Mouse (Mus musculus): Measurements from ENCODE around the gene Esam.

DNA sequence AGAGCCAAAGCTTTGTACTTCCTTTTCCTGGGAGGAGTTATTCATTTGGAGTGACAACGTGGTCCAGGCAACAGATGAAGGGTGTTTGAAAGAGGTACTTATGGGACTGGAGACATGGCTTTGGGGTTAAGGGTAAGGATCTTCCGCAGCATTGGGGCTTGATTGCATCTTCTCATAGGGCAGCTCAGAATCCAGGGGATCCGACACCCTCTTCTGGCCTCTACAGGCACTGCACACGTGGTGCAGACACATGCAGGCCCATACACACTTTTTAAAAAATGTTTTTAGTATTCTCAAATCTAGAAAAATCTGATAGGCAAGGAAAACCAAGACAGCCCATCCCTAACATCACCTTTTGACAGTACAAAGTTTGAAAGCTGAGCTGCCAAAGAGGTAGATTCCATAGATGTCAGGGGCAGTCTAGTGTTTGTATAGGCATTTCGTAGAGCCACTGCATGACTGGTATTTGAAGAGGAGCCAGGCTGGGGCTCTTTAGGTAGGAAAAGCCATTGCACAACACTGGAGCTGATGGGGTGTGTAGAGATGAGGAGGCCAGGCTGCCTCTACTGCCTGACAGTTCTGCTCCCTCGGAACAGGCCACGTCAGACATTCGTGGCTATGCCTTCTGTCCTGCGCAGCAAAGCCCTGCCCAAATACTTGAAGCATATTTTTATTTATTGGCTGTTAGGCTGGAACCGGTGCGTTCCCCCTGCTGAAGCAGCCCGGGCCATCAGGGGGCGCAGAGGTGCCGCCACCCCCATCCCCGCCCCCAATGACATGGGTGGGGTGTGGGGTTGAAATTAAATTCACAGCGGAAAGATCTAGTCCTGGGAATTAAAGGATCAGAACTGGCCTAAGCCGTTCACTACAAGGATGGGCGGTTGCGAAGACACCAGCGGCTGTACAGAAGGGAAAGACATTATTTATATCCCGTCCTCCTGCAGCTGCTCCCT lies 1.2 kb upstream of the Esam start:
- TF ChIP-seq POLR2A (IDR thresholded peaks at IDR 0.05; ENCODE audit: borderline replicate concordance, insufficient read depth, low read length) (no peak), CTCF (IDR thresholded peaks at IDR 0.05; ENCODE audit: borderline replicate concordance, insufficient read depth, low read depth, low read length) (0 out of 2 replicates have a peak, but pooled peaks have one; percentile 15)
